Mouse (Mus musculus) kidney, embryonic 14.5 days (tissue): ENCODE measurements around the gene Smu1. TPM values are rescaled to one million over a fixed set of nuclear protein-coding genes. Genes with fewer than 3 reads are reported as not detected.

Experiments
- ATAC-seq: fragments of 200-750 bp; cut with Nextera tagmentation; 2 replicates; pipeline ENCODE4 v1.8.0; 2017; ENCODE audit warnings: moderate number of reproducible peaks, mild to moderate bottlenecking, moderate TSS enrichment, moderate library complexity; ENCODE audit not compliant: low FRiP score, low TSS enrichment
- H3K27ac ChIP-seq: fragments of 300-500 bp; sonication (generic); 2 replicates; pipeline ENCODE4 v1.5.1; 2014; ENCODE audit warnings: low read depth, mild to moderate bottlenecking, low read length, moderate library complexity, mixed read lengths
- H3K27me3 ChIP-seq: fragments of 300-500 bp; sonication (generic); 2 replicates; pipeline ENCODE4 v1.6.1; 2014; ENCODE audit warnings: mild to moderate bottlenecking, low read length; ENCODE audit not compliant: control insufficient read depth, insufficient read depth
- H3K36me3 ChIP-seq: fragments of 300-500 bp; sonication (generic); 2 replicates; pipeline ENCODE4 v1.6.1; 2014; ENCODE audit warnings: low read length, mixed read lengths; ENCODE audit not compliant: control insufficient read depth, insufficient read depth
- H3K4me1 ChIP-seq: fragments of 300-500 bp; sonication (generic); 2 replicates; pipeline ENCODE4 v1.6.1; 2014; ENCODE audit warnings: low read length, mixed read lengths; ENCODE audit not compliant: control insufficient read depth, insufficient read depth
- H3K4me2 ChIP-seq: fragments of 300-500 bp; sonication (generic); replicated peaks from 2 replicates; pipeline ENCODE4 v1.6.1; 2014; ENCODE audit warnings: low read depth, mild to moderate bottlenecking, low read length
- H3K4me3 ChIP-seq: fragments of 300-500 bp; sonication (generic); 2 replicates; pipeline ENCODE4 v1.5.1; 2014; ENCODE audit warnings: mild to moderate bottlenecking, low read length
- H3K9ac ChIP-seq: fragments of 300-500 bp; sonication (generic); 2 replicates; pipeline ENCODE4 v1.6.1; 2014; ENCODE audit warnings: low read depth, mild to moderate bottlenecking, low read length, moderate library complexity
- H3K9me3 ChIP-seq: fragments of 300-500 bp; sonication (generic); 2 replicates; pipeline ENCODE4 v1.6.1; 2016; ENCODE audit warnings: low read length; ENCODE audit not compliant: control insufficient read depth
- WGBS: fragments of 180-500 bp; shearing (Covaris S2); extraction: QIAGEN DNeasy Blood & Tissue Kit; methylation state at CpG from one replicate; pipeline ENCODE4 v1.1.7; 2014; 5-methylcytosine and 5-hydroxymethylcytosine counted together
- polyA plus RNA-seq: library from polyadenylated mRNA; unstranded; fragments of >200 nt; fragmentation: Nextera tagmentation; extraction: Ambion mirVana; gene quantifications from 2 replicates; pipeline ENCODE4 v1.2.1, GENCODE M21; 2014

Gene Smu1
- polyA plus RNA-seq, 1 experiment from 2014 or later, result 171 TPM

- peaks cover 24% of the 10 kb centered on the region for H3K4me1 ChIP-seq
- 80% methylated on average over 4 of the region's 4 CpGs for WGBS
- ATAC-seq, result no peak
- H3K4me2 ChIP-seq, result no peak overlapping the region
- no peak overlapping the region for H3K27ac ChIP-seq
- H3K27me3 ChIP-seq, result no peaks in the 10 kb centered on the region
- H3K9me3 ChIP-seq, result no peaks in the 10 kb centered on the region
- H3K36me3 ChIP-seq, result no peaks in the 10 kb centered on the region
- H3K9ac ChIP-seq, result no peak overlapping the region
- no peak overlapping the region for H3K4me3 ChIP-seq
Measured at GRCm38 (mm10) chr4:40776416-40776815, 18.7 kb upstream of the Smu1 start.

- H3K4me2 ChIP-seq, result peak overlapping the region; percentile 38
- H3K9me3 ChIP-seq, result no peaks in the 10 kb centered on the region
- WGBS, result 19% methylated on average over 12 of the region's 12 CpGs
- peak; percentile 51 for ATAC-seq
- peak overlapping the region; percentile 19 for H3K9ac ChIP-seq
- no peaks in the 10 kb centered on the region for H3K36me3 ChIP-seq
- H3K27ac ChIP-seq, result no peak overlapping the region
- peaks cover 17% of the 10 kb centered on the region for H3K4me1 ChIP-seq
- H3K27me3 ChIP-seq, result no peaks in the 10 kb centered on the region
- no peak overlapping the region for H3K4me3 ChIP-seq
Measured at GRCm38 (mm10) chr4:40774279-40775259, 16.8 kb upstream of the Smu1 start.

DNA sequence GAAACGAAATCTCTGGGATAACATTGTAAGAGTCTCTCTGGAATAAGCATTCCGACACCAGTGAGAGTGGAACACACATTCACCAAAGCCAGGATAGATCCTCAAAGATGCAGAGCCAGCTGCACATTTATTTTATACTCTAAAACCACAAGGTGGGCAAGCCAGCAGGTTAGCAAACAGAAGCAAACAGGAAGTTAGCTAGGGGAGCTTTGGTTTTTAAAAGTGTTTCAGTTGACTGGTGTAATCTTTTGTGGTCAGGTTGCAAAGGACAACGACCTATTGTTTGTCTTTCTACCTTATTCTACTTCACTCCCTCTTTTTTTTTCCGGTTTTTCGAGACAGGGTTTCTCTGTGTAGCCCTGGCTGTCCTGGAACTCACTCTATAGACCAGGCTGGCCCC lies 2.2 kb upstream of the Smu1 start:
- Histone ChIP-seq H3K27ac (no peak overlapping the region), H3K9ac (no peak overlapping the region), H3K4me1 (no peaks in the 10 kb centered on the region), H3K36me3 (peaks cover 9% of the 10 kb centered on the region), H3K27me3 (peaks cover 5% of the 10 kb centered on the region; the same call in 1 of the 2 replicates), H3K4me3 (no peak overlapping the region), H3K9me3 (no peaks in the 10 kb centered on the region), H3K4me2 (no peak overlapping the region)
- ATAC-seq, result no peak
- WGBS, result 52% methylated on average over 5 of the region's 5 CpGs

DNA sequence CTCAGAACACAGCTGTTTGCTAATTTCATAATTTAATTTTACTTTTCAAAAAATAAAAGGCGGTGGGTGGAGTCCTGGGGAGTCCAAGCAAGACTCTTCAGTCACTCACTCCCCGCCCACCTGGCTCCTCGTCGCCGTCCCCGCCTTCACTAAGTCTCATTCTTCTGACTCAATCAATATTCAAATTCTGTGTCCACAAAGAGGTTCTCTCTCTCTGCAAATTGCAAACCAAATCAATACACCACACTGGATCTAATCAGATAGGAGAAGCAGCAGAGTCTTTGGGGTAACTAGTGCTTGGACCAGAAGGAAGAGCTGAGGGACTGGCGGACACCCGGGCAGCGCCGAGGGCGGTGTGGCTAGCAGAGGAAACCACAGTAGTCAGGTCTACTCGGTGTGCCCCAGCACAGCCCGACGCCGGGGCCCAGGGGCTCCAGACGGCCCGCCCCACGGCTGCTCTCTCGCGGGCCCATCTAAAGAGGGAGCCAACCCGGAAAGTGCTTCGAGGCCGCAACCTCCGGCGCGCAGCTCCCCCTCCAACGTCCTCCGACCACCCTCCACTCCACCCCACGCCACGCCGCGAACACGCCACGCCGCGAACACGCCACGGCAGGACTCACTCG lies 455 bp downstream of the Smu1 start:
- under 1% methylated on average over 39 of the region's 39 CpGs for WGBS
- Histone ChIP-seq H3K4me3 (peak overlapping the region; percentile 93), H3K9ac (peak overlapping the region; percentile 89), H3K4me1 (no peaks in the 10 kb centered on the region), H3K36me3 (peaks cover 34% of the 10 kb centered on the region), H3K27ac (peak overlapping the region; percentile 70), H3K27me3 (peaks cover 5% of the 10 kb centered on the region; the same call in 1 of the 2 replicates), H3K4me2 (peak overlapping the region; percentile 59), H3K9me3 (no peaks in the 10 kb centered on the region)
- ATAC-seq, result peak; percentile 87

GRCm38 (mm10) chr4:40735351-40735750 lies 22.4 kb downstream of the Smu1 start:
- Histone ChIP-seq H3K4me2 (no peak overlapping the region), H3K9ac (no peak overlapping the region), H3K27ac (no peak overlapping the region), H3K4me3 (no peak overlapping the region), H3K4me1 (no peaks in the 10 kb centered on the region), H3K36me3 (peaks cover 82% of the 10 kb centered on the region), H3K27me3 (no peaks in the 10 kb centered on the region), H3K9me3 (no peaks in the 10 kb centered on the region)
- peak; percentile 46; the same call in 1 of the 2 replicates for ATAC-seq
- WGBS, result 67% methylated on average over 1 of the region's 1 CpGs

DNA sequence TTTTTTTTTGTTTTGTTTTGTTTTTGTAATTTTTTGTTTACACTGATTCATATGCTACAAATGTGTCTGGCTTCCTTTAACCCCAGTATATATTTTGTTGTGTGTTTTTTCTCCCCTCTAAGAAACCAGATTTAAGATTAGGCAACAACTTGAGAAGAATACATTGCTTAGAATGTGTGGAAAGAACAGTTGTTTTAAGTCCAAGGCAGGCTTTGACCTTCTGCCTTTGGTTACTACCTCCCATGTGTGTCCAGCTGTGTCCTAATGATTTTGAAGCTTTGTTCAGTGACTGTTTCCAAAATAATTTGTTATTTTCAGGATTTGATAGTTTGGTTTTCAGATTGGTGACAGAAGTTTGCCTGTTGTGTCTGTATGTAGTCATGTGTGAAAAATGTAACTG lies 26.5 kb downstream of the Smu1 start:
- H3K27ac ChIP-seq, result no peak overlapping the region
- H3K4me2 ChIP-seq, result no peak overlapping the region
- ATAC-seq, result no peak
- no peaks in the 10 kb centered on the region for H3K4me1 ChIP-seq
- no peaks in the 10 kb centered on the region for H3K9me3 ChIP-seq
- no peaks in the 10 kb centered on the region for H3K27me3 ChIP-seq
- H3K9ac ChIP-seq, result no peak overlapping the region
- peaks cover 88% of the 10 kb centered on the region for H3K36me3 ChIP-seq
- H3K4me3 ChIP-seq, result no peak overlapping the region

DNA sequence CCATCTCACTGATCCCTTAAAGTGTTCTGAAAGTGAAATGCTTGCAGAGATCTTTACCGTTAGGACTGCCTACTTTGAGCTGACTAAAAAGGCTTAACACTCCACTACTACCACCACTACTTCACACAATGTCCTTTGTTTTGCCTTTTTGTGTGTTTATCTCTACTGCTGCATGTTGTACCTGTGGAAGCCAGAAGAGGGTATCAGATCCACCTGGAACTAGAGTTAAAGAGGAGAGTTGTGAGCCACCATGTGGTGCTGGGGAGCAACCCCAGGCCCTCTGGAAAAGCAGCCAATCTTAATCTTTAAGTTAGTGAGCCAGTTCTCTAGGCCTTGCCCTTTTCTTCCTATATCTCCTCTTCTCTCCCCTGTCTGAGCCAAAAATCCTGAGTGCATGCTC lies 30.5 kb downstream of the Smu1 start:
- no peaks in the 10 kb centered on the region for H3K9me3 ChIP-seq
- H3K27ac ChIP-seq, result no peak overlapping the region
- no peak overlapping the region for H3K9ac ChIP-seq
- 94% methylated on average over 1 of the region's 1 CpGs for WGBS
- no peak overlapping the region for H3K4me2 ChIP-seq
- ATAC-seq, result no peak
- peaks cover 13% of the 10 kb centered on the region; the same call in 1 of the 2 replicates for H3K4me1 ChIP-seq
- no peaks in the 10 kb centered on the region for H3K27me3 ChIP-seq
- no peak overlapping the region for H3K4me3 ChIP-seq
- H3K36me3 ChIP-seq, result peaks cover 77% of the 10 kb centered on the region

- Histone ChIP-seq H3K4me1 (peaks cover 26% of the 10 kb centered on the region; the same call in 1 of the 2 replicates), H3K4me3 (peak overlapping the region; percentile 94; the same call in 1 of the 2 replicates), H3K27me3 (no peaks in the 10 kb centered on the region), H3K36me3 (peaks cover 65% of the 10 kb centered on the region), H3K27ac (no peak overlapping the region), H3K9me3 (no peaks in the 10 kb centered on the region), H3K4me2 (peak overlapping the region; percentile 62; the same call in 1 of the 2 replicates), H3K9ac (no peak overlapping the region)
- ATAC-seq, result no peak
Measured at GRCm38 (mm10) chr4:40725554-40725953, 32.2 kb downstream of the Smu1 start.

GRCm38 (mm10) chr4:40725141-40725540 lies 32.6 kb downstream of the Smu1 start:
- Histone ChIP-seq H3K9me3 (no peaks in the 10 kb centered on the region), H3K4me3 (peak overlapping the region; percentile 94; the same call in 1 of the 2 replicates), H3K4me1 (peaks cover 26% of the 10 kb centered on the region; the same call in 1 of the 2 replicates), H3K9ac (no peak overlapping the region), H3K36me3 (peaks cover 61% of the 10 kb centered on the region), H3K27ac (no peak overlapping the region), H3K27me3 (no peaks in the 10 kb centered on the region), H3K4me2 (peak overlapping the region; percentile 62; the same call in 1 of the 2 replicates)
- WGBS, result 81% methylated on average over 7 of the region's 7 CpGs
- ATAC-seq, result no peak
